Mouse (Mus musculus) lung, adult 2 months (tissue): ENCODE measurements around the gene Ptpa.

Source experiments
- CTCF ChIP-seq: fragments of 200-500 bp; IDR thresholded peaks from 2 replicates; pipeline ENCODE4 v1.5.1; 2011; ENCODE audit warnings: mild to moderate bottlenecking, low read length, control low read depth; ENCODE audit not compliant: insufficient read depth
- POLR2A ChIP-seq: fragments of 200-500 bp; IDR thresholded peaks from 2 replicates; pipeline ENCODE4 v1.6.1; 2011; ENCODE audit warnings: low read depth, mild to moderate bottlenecking, control low read depth, low read length, borderline replicate concordance; ENCODE audit errors: extremely low read depth

DNA sequence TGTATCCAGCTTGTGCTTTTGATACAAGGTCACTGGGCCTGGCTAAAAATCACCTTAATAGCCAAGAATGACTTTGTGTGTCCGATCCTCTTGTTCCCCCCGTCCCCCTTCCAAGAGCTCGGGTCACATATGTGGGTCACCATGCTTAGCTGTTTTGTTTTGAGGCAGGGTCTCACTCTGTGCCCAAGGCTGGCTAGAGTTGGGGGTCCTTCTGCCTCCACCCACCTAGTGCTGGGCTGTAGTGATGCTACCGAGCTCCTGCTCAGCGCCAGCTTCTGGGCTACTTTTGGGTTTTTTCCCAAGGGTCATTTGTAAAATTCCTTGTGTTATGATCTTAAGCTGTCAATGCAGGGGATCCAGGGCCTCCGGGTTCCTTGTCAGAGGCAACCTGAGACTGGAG, 2.4 kb downstream of the Ptpa start:
- TF ChIP-seq CTCF (no peak), POLR2A (no peak)
